Mouse (Mus musculus): Measurements from ENCODE around the gene Mybpc1. TPM values are rescaled to one million over a fixed set of nuclear protein-coding genes. Genes with fewer than 3 reads are reported as not detected.

The Mybpc1 gene
- 1.0 and 1.4 TPM in 2 replicates for total RNA-seq (2021)
- long read RNA-seq, partial matches to known transcripts: 0 of 1 reads
- long read RNA-seq, other reads (novel, unspliced or antisense): 1 of 1 reads

DNA sequence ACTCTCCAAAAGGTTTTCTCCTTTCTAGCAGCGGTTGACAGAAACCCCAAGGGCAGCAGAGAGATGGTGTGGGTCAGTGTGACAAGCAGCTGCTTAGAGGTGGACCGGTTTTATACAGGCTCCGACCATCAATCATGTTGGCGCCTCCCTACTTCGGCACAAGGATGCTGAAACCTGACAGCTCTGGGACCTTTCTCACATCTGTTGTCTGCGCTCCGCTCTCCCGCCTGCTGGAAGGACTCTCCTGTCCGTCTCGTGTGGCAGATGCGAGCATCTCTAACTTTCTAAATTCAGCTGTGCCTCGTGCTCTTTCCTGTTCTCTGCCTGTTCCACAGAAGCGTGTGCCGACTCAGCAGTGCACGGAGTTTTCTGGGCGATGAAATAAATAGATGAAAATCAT is at the start of gene Mybpc1:
Gene Mybpc1, minus strand, starts transcription at position 210 of the 400 bp plus-strand sequence.
- DNase-seq: no peak

DNA sequence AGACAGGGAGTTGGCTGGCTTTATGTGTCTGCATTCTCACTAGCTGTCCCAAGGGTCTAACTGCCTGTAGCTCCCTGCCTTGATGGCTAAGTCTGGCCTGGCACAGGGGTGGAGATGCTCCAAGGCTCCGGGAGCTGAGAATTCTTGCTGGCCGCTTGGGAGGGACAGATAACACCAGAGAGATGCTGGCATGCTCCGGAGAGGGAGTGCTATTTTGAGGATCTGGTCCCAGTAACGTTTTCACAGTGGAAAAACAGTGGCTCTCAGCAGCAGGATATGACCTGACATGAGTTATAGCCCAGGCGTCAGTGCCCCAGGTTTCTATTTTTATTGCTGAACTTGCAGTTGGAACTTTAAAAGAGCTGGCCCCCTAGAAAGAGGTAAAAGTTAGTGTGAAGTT is 40.5 kb upstream of the Mybpc1 start:
- no peak for DNase-seq

DNA sequence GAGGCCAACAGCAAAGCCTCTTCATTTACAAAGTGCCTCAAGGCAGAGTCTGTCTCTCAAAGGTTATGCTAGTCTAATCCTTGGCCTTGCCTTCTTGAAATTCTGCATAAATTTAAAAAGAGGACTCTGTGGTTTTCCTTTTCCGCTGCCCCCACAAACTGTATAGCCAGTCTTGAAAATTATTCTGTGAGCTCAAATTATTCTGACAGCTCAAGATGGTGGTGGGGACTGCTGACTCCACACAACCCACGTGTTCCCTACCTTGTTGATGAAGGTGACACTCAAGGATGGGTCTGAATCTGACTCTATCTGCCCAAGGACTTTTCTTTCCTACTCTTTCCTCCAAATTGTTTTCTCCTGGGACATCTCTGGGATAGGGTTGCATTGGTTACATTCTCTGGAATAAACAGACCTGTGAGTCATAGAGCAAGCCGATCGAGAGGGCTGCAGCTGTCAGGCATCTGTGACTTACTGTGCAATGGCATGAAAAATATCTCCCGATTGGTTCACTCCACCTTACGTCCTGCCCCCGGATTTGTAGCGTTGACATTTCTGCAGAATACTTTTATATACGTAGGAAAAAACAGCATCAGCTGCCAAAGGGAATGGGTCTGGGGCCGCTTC is 26.5 kb upstream of the Mybpc1 start:
- peak; percentile 6 for DNase-seq

DNA sequence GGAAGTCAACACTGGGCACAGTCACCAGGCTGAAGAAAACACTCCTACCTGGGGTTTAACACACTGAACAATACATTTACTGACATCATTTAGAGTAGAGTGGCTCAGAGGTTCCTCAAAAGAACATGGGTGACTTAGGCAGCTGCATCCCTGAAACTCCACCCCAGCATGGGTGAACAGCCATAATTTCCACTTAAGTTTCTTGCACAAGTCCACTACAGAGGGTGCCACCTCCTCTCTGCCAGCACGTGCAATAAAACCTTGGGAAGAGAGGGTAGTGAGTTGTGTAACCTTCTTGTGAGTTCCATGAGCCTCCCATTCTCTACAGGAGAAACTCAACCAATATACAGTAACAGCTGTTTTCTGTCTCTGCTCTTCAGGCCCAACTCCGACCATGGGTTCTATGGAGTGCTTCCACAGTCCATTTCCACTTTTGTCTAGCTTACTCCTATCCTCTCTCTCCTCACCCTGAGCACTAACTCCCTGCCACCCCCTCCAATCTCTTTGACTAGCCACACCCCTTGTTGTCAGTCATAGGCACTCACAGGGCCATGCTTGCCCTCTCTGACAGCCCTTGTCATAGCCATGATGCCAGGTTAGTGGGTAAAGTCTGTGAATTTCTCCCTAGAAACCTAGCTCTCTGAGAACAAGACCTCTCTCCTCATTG is 25.8 kb upstream of the Mybpc1 start:
- DNase-seq: no peak

DNA sequence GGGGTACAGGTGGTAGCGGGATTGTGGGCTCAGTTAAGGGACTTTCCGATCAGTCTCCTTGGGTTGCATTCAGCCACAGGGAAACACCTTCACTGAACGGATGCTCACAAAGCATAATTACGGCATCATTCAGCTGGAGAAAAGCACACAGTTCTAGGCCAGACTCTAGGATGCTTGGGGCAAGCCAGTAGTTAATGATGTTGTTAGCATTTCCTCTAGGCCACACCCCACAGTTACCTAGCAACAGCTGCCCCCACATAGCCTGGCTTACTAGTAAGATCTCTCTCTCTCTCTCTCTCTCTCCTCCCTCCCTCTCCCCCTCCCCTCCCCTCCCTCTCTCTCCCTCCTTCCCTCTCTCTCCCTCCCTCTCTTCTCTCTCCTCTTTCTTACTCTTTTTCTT is 22.1 kb upstream of the Mybpc1 start:
- DNase-seq: no peak

DNA sequence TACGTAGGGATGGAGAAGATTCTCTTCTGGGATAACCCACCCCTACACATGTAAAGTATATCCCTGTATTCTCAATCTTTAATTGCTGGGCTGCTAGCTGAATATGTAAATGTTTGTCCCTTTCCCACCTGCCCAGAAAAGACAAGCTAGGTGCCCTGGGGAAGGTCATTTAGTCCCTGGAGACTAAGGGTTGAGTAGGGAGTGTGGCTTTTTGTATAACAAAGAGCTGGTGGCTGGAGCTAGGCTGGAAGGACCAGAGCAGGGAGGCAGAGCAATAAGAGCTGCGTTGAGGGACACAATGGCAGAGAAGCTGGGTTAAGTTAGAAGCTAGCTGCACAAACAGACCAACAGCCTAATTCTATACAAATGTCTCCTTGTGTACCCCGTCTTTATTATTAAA is 21.2 kb upstream of the Mybpc1 start:
- DNase-seq: no peak

DNA sequence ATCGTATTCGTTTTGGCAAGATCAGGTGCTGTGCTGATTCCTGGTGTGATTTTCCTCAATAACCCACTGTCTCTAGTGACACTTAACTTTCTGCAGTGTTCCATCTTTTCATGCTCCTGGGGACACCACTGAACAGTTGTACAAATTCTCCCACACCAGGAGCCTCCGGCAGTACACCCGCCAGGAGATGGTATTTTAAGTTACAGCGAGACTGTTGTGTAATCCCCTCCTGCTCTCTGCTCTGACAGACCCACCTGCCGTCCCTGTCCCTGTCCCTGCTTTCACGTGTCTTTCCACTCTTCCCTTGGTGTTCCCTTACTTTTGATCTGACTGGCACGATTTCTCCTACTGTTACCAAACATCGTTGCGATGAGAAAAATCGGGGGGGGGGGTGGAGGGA is 19.3 kb upstream of the Mybpc1 start:
- DNase-seq: no peak

DNA sequence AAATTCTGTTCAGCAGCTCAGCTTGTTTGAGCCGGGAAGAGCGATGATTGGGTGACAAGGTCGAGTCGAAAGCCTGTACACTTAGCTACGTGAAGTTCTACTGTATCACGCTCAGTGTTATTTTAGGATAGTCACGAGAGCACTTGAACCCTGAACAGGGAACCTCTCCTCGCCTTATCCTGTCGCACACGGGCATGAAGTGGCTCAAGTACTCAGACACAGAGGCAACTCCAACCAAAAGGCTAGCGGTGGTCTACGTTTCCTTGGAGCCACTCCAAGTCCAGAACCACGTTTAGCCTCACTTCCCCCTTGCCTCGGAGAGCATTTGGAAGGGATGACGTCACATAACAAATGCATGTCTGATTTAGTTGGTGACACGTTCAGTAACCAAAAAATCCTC is 17.7 kb upstream of the Mybpc1 start:
- DNase-seq: no peak

DNA sequence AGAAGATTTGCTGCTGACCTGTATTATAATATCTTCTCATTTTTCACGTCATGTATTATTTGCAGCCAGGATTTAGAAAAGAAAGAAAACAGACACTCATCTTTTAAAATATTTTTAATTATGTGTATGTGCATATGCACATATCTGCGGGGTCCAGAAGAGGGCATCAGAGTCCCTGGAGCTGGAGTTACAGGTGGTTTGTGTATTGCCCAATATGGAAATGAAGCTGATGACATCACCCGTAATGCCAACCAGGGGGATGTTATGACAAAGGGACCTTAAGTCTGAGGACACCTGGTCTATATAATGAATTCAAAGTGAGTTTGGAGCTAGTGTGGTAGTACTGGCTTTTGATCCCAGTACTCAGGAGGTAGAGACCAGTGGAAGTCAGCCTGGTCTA is 15.9 kb upstream of the Mybpc1 start:
- no peak for DNase-seq

DNA sequence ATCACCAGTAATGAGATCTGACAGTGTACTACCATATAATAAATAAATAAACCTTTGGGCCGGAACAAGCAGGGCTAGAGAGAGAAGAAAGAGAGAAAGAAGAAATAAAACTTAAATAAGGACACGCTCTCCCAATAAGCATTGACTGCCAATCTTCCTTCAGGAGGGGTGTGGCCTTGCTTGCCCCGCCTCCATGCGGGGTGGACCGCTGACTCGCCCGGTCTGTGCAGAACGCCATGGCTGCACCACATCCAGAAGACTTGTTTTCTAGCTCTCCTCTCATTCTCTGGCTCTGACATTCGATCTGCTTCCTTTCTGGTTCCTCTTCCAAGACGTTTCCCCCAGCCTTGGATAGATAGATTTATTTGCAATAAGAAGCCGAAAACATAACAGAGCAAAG is 8.1 kb upstream of the Mybpc1 start:
- peak; percentile 34 for DNase-seq

DNA sequence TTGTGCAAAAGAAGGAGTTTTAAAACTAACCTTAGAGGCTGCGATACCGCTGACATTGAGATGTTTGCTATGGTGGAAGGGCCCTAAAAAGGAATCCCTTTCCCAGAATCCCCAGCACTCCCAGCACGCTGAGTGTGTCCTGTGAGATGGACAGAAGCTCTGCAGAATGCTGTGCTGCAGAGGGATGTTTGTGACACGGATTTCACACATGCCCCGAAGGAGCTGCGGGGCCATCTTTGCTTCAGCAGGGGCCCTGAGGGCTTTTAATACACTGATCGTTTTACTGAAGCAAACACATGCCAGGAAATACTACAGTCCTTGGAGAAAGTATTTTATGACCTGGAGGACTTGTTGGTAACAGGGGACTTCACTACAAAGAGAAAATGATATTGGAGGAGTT is 1.7 kb upstream of the Mybpc1 start:
- no peak for DNase-seq

DNA sequence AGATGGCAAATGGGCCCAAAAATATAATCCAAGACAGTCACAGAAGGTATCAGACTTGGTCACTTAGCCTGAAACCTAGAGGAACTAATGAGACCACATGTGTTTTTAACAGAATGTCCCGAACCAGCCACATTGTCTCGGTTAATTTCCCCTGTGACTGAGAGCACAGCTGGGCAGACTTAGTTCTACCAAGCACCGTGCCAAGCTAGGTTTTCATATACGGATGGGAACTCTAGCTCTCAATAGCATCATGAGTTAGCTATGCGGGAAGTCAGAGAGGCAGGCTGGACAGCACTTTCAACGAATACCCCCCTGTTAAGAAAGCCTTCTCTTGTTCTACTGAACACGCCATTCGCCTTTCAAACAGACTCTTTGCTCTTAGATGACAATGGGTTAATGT is 1.1 kb upstream of the Mybpc1 start:
- DNase-seq: no peak

DNA sequence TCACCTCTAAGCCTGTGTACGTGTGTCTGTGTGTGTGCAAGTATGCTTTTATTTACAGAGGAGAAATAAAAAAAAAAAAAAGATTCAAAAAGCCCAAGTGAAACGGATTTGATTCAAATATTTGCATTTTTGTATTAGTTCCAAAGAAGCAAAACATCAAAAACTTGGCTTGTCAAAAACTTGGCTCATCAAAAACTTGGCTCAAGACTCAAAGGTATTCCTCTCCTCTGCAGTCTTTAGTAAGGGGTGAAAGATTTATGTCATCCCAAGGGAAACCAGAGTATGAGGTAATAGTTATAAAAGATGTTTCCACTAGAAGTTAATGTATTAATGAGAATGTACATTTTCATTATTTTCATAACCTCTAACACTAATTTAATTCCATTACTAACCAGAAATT is 1.2 kb downstream of the Mybpc1 start:
- no peak for DNase-seq

DNA sequence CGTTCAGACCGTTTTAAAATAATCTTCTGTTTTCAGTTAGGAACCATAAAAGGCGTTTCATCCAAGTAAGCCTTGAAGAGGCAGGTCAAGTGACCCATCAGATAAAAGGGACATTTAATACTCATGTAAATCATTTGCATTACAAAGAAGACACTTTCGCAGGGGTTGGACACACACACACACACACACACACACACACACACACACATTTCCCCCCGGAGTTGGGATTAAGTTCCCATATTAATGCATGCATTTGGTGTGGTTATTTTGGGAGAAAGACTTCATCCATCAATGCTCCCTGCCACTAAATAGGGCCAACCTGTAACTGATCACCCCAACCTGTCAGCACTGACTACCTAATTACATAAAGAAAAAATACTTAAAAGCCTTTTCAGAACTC is 1.7 kb downstream of the Mybpc1 start:
- DNase-seq: no peak

DNA sequence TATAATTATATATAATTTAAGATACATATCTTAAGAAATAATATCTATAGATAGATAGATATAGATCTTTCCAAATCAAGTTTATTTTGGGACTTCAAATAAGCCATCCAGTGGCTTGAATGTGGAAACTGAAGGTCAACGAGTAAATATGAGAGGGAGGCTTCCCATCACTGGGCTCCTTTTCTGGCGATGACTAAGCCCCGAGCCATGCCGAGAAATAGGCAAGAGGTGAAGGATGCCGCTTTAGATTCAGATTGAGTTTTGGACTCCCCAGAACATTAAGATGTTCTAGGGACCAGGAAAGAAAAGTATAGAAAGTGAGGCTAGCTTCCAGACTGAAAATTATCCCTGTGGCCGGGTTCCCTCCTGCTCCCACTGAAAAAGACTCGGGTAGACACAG is 4.4 kb downstream of the Mybpc1 start:
- DNase-seq: peak; percentile 4

DNA sequence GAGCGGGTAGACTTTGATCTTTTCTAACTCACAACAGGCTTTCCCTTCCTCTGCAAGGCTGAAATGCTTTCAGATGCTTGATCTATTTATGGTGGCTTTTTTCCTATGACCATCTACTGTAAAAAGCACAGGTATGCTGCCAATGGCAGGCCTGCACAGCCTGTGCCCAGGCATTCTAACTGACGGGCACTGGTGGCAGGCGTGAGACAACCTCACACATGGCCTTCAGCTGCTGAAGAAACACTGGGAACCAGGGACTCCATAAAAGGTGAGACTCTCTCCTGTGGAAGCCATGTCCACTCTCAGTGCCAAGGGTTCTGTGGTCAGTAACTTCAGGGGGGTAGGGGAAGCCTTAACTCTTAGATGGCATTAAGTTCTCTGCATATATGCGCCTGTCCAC is 12.6 kb downstream of the Mybpc1 start:
- DNase-seq: no peak

DNA sequence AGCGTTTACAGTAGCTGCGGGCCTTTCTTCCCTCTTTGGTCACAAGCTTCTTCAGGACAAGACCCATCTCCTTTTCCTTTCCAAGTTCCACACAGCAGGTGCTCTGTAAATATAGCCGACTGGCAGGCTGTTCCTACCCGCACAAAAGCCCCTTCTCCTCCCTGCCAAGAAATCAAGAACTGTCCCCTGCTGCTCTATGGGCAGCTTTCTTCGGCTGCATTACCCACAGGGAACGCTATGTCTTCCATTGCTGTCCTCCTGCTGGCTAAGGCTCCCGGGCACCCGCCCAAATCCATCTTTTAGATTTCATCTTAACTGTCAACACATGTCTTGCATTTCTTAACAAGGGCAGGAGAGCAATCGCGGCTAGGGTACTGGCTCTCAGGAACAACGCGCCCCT is 13.9 kb downstream of the Mybpc1 start:
- DNase-seq: peak; percentile 28

DNA sequence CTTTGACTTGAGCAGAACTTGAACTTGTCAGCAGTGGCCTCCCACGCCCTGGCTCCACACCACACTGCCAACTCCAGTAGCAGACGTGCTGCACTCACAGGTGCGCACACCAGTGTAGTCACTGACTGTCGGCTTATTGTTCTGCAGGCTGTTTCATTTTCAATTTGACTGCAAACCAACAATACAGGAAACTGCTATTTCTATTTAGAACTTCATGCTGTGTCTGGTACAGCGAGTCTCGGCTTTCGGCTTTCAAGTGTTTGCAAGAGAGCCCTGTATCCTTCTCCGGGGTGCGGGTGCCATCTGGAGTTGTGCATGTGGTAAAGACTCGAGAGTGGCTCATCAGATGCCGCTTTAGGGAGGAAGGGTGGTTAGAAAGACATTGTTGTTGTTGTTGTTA is 20.5 kb downstream of the Mybpc1 start:
- DNase-seq: no peak

DNA sequence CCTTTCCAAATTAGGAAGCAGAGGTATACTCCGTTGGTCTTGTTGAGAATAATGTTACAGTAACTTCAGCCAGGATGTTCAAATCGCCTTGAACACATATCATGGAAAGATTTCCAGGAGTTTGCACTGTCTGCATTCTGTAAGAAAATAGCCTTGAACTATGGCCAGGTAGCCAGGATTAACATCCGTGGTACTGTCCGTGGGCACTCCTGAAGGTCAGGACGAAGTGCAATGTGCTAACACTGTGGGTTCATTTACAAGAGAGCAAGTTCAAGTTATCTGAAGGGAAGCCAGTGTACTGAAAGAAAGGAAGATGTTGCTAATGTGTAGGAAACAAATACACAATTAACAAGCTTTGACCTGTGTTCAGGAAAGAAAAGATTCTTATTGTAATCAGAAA is 24.2 kb downstream of the Mybpc1 start:
- DNase-seq: no peak

DNA sequence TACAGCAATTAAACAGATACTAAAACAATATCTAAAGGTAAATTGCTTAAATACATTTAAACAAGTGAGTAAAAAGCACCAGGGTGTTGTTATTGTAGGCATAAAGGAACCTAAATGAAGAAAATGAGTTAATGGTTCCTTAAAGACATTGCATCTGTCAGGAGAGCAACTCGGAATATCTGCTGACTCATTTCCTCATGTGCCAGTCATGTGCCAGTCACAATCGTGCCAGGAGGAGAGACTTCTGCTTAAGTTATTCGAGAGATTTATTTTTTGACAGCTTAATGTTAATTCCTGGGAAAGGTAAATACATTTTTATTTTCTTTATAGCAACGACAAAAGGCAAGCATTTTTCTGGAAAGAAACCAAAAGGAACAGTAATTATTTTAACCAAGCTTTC is 26.3 kb downstream of the Mybpc1 start:
- DNase-seq: no peak

DNA sequence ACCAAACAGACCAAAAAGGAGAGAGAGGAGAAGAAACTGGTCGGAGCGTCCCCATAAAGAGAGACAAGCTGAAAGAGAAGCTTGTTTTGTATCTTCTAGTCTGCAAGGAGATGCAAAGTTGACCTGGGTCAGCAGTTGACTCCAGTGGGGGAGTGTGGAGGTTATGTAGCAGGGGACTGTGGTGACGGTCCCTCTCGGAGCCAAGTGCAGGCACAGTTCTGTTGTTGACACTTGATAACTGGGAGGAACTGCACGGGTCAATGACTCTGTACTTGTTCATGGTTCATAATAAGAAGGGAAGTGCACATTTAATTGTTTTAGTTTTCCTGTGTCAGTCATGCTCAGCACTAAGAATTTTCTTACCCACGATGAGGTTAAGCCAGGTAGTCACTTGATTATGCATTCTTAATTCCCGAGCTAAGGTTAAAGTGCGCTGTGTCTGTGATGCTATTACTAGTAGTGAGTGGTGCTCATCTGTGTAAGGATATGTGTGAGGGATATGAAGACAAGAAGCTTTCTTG is 30.8 kb downstream of the Mybpc1 start:
- no peak for DNase-seq

DNA sequence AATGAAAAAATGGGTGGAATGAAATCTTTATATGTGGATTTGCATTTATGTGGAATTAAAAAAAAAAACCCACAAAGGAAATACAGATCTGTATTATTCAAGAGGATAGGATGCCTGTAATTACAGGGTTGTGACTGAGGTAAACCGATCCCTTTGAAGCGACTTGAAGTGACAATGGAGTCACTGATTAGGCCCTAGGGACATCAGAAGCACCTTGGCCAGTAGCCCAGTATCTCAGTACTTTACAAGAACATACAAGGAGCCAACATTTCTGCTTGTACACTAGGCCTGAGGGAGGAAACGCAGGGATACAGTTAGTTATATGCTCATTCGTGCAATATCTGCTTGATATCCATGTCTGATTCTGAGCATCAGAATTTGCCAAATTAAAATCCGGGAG is 32.8 kb downstream of the Mybpc1 start:
- DNase-seq: no peak

DNA sequence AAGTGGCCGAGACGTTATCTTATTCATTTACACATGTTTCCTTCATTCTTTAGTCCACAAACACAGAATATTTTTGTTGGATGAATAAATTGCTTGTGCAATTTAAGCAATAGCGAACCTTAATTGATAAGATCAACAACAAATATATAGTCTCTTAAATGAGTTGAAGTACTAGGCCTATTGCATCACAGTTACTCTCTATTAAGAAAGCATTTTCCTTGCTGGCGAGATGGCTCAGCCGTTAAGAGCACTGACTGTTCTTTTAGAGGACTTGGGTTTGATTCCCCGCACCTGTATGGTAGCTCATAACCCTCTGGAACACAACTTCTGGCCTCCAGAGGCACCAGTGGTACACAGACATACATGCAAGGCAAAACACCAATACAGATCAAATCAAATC is 47.9 kb downstream of the Mybpc1 start:
- DNase-seq: no peak

DNA sequence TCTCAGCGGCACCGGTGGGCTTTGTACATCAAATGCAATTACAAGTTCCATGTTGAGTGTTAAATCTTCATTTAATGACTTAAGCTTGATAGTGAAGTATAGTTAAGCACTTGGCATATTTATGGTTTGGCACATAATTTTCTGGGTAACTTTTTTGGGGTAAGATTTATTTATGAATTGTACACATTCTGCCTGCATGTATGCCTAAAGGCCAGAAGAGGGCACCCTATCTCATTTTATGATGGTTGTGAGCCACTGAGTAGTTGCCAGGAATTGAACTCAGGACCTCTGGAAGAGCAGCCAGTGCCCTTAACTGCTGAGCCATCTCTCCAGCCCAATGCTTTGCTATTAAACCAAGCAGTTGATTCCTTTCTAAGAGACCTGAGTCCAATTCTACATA is 52.2 kb downstream of the Mybpc1 start:
- DNase-seq: no peak

Measured in adrenal gland, postnatal 25 days (tissue).